Mouse (Mus musculus) central nervous system, embryonic 14 days (tissue): ENCODE data around the gene Pnkd. TPM values are rescaled to one million over a fixed set of nuclear protein-coding genes. Genes with fewer than 3 reads are reported as not detected.

Experiments used
- polyA plus RNA-seq: library from polyadenylated mRNA; depleted of rRNA; stranded (reverse); fragments of >200 nt; gene quantifications from 2 replicates; pipeline ENCODE4 v1.2.3, GENCODE M21; 2012; rRNA removed

Pnkd gene
- polyA plus RNA-seq: 64.7 and 71.0 TPM in 2 replicates

GRCm38 (mm10) chr1:74284543-74285160, at the start of gene Pnkd, which contains the start of gene Aamp:
Gene Pnkd, plus strand, starts transcription at chr1:74284930.
Gene Aamp, minus strand, starts transcription at chr1:74284738.

GRCm38 (mm10) chr1:74235938-74236589, 48.7 kb upstream of the Pnkd start, which contains the start of gene Arpc2:
Gene Arpc2, plus strand, starts transcription at chr1:74236084.

GRCm38 (mm10) chr1:74278538-74278937, 6.2 kb upstream of the Pnkd start, which contains the start of gene Gpbar1:
Gene Gpbar1, plus strand, starts transcription at chr1:74278550.

GRCm38 (mm10) chr1:74305522-74305921, 20.8 kb downstream of the Pnkd start, which contains the start of gene Tmbim1:
Gene Tmbim1, minus strand, starts transcription at chr1:74305622.

GRCm38 (mm10) chr1:74361812-74362211, 77.1 kb downstream of the Pnkd start, which contains the start of gene Catip:
Gene Catip, plus strand, starts transcription at chr1:74362108.

GRCm38 (mm10) chr1:74374980-74375379, 90.2 kb downstream of the Pnkd start, which contains the start of gene Slc11a1:
Gene Slc11a1, plus strand, starts transcription at chr1:74375195.

GRCm38 (mm10) chr1:74390924-74391748, 106.4 kb downstream of the Pnkd start, which contains the start of gene Ctdsp1:
Gene Ctdsp1, plus strand, starts transcription at chr1:74391509.

Other genes starting within 250 kb of the Pnkd start
- gene Tns1, start 160.5 kb upstream of the Pnkd start, polyA plus RNA-seq: 8.3 and 13.0 TPM in 2 replicates
- 0.65 and 0.75 TPM in 2 replicates for gene Rufy4, start 159.4 kb upstream of the Pnkd start, polyA plus RNA-seq
- gene Cxcr2, start 130.9 kb upstream of the Pnkd start, polyA plus RNA-seq: 0.09 and 0.10 TPM in 2 replicates
- gene Cxcr1, start 90.3 kb upstream of the Pnkd start, polyA plus RNA-seq: not detected in 2 replicates
- 200 and 212 TPM in 2 replicates for gene Arpc2, start 48.8 kb upstream of the Pnkd start, polyA plus RNA-seq
- 0.05 and 0.06 TPM in 2 replicates for gene Gpbar1, start 6.4 kb upstream of the Pnkd start, polyA plus RNA-seq
- 170 and 189 TPM in 2 replicates for gene Aamp, start 192 bp upstream of the Pnkd start, polyA plus RNA-seq
- gene Tmbim1, start 20.7 kb downstream of the Pnkd start, polyA plus RNA-seq: 5.7 and 12.6 TPM in 2 replicates
- 2.4 and 2.7 TPM in 2 replicates for gene Catip, start 77.2 kb downstream of the Pnkd start, polyA plus RNA-seq
- gene Slc11a1, start 90.3 kb downstream of the Pnkd start, polyA plus RNA-seq: 4.1 and 4.3 TPM in 2 replicates
- gene Ctdsp1, start 106.6 kb downstream of the Pnkd start, polyA plus RNA-seq: 40.5 and 53.6 TPM in 2 replicates
- 0.05 and 0.06 TPM in 2 replicates for gene Vil1, start 124.4 kb downstream of the Pnkd start, polyA plus RNA-seq
- 50.3 and 54.8 TPM in 2 replicates for gene Cnot9, start 221.1 kb downstream of the Pnkd start, polyA plus RNA-seq